Mouse (Mus musculus): ENCODE measurements around the gene Pnpla3. TPM values are rescaled to one million over a fixed set of nuclear protein-coding genes. Genes with fewer than 3 reads are reported as not detected.
A peak's percentile ranks its signal among the peaks of the same experiment; 100 is the strongest.
"Not testable (repeated sequence)": the region's sequence is repeated elsewhere in the genome, so short reads cannot be mapped to it uniquely, and the experiment has no call there.

Pnpla3 gene
- polyA plus RNA-seq, 1 experiment from 2014 or later: not detected

GRCm38 (mm10) chr15:84156158-84156557 lies 11.5 kb upstream of the Pnpla3 start:
- Histone ChIP-seq H3K79me2 (ENCODE audit: inconsistent target) (no peaks in the 10 kb centered on the region), H3K4me3 (ENCODE audit: inconsistent target) (no peak overlapping the region), H3K27ac (no peak overlapping the region), H3K36me3 (ENCODE audit: inconsistent target) (no peaks in the 10 kb centered on the region)
- 77% methylated on average over 2 of the region's 2 CpGs for WGBS (ENCODE audit: missing documents)

- H3K4me3 ChIP-seq (ENCODE audit: inconsistent target); H3K36me3 ChIP-seq (ENCODE audit: inconsistent target); H3K79me2 ChIP-seq (ENCODE audit: inconsistent target); H3K27ac ChIP-seq: not testable (repeated sequence)
- WGBS (ENCODE audit: missing documents): 93% methylated on average over 6 of the region's 6 CpGs
Measured at GRCm38 (mm10) chr15:84157530-84157929, 10.1 kb upstream of the Pnpla3 start.

GRCm38 (mm10) chr15:84161871-84162270 lies 5.8 kb upstream of the Pnpla3 start:
- WGBS (ENCODE audit: missing documents): 89% methylated on average over 6 of the region's 6 CpGs

GRCm38 (mm10) chr15:84166818-84167217 lies 819 bp upstream of the Pnpla3 start:
- 55% methylated on average over 6 of the region's 6 CpGs for WGBS (ENCODE audit: missing documents)
- Histone ChIP-seq H3K4me3 (ENCODE audit: inconsistent target) (no peak overlapping the region), H3K36me3 (ENCODE audit: inconsistent target) (no peaks in the 10 kb centered on the region), H3K27ac (no peak overlapping the region), H3K79me2 (ENCODE audit: inconsistent target) (no peaks in the 10 kb centered on the region)

More at GRCm38 (mm10) chr15:84161871-84162270, 5.8 kb upstream of the Pnpla3 start:
- Histone ChIP-seq H3K36me3 (ENCODE audit: inconsistent target) (no peaks in the 10 kb centered on the region), H3K27ac (no peak overlapping the region), H3K4me3 (ENCODE audit: inconsistent target) (no peak overlapping the region), H3K79me2 (ENCODE audit: inconsistent target) (no peaks in the 10 kb centered on the region)

- no peak overlapping the region for H3K27ac ChIP-seq
- H3K4me3 ChIP-seq (ENCODE audit: inconsistent target): no peak overlapping the region
- no peaks in the 10 kb centered on the region for H3K79me2 ChIP-seq (ENCODE audit: inconsistent target)
- H3K36me3 ChIP-seq (ENCODE audit: inconsistent target): no peaks in the 10 kb centered on the region
- WGBS (ENCODE audit: missing documents): 12% methylated on average over 28 of the region's 28 CpGs
Measured at GRCm38 (mm10) chr15:84168170-84169161, 829 bp downstream of the Pnpla3 start.

- no peaks in the 10 kb centered on the region for H3K36me3 ChIP-seq (ENCODE audit: inconsistent target)
- 90% methylated on average over 1 of the region's 1 CpGs for WGBS (ENCODE audit: missing documents)
- no peak overlapping the region for H3K27ac ChIP-seq
- H3K4me3 ChIP-seq (ENCODE audit: inconsistent target): no peak overlapping the region
- no peaks in the 10 kb centered on the region for H3K79me2 ChIP-seq (ENCODE audit: inconsistent target)
Measured at GRCm38 (mm10) chr15:84169511-84169910, 1.9 kb downstream of the Pnpla3 start.

- 93% methylated on average over 7 of the region's 7 CpGs for WGBS (ENCODE audit: missing documents)
- Histone ChIP-seq H3K27ac (no peak overlapping the region), H3K79me2 (ENCODE audit: inconsistent target) (no peaks in the 10 kb centered on the region), H3K36me3 (ENCODE audit: inconsistent target) (no peaks in the 10 kb centered on the region), H3K4me3 (ENCODE audit: inconsistent target) (no peak overlapping the region)
Measured at GRCm38 (mm10) chr15:84171166-84171565, 3.5 kb downstream of the Pnpla3 start.

GRCm38 (mm10) chr15:84178733-84179132 lies 11.1 kb downstream of the Pnpla3 start:
- no peak overlapping the region for H3K27ac ChIP-seq
- no peaks in the 10 kb centered on the region for H3K36me3 ChIP-seq (ENCODE audit: inconsistent target)
- 73% methylated on average over 9 of the region's 9 CpGs for WGBS (ENCODE audit: missing documents)
- H3K79me2 ChIP-seq (ENCODE audit: inconsistent target): no peaks in the 10 kb centered on the region
- H3K4me3 ChIP-seq (ENCODE audit: inconsistent target): no peak overlapping the region

- 88% methylated on average over 6 of the region's 6 CpGs for WGBS (ENCODE audit: missing documents)
- Histone ChIP-seq H3K79me2 (ENCODE audit: inconsistent target) (no peaks in the 10 kb centered on the region), H3K36me3 (ENCODE audit: inconsistent target) (no peaks in the 10 kb centered on the region), H3K27ac (no peak overlapping the region), H3K4me3 (ENCODE audit: inconsistent target) (no peak overlapping the region)
Measured at GRCm38 (mm10) chr15:84182000-84182399, 14.4 kb downstream of the Pnpla3 start.

GRCm38 (mm10) chr15:84183967-84184366 lies 16.3 kb downstream of the Pnpla3 start:
- H3K27ac ChIP-seq: peak overlapping the region; percentile 69
- no peaks in the 10 kb centered on the region for H3K36me3 ChIP-seq (ENCODE audit: inconsistent target)
- no peaks in the 10 kb centered on the region for H3K79me2 ChIP-seq (ENCODE audit: inconsistent target)
- WGBS (ENCODE audit: missing documents): 0% methylated on average over 1 of the region's 1 CpGs
- H3K4me3 ChIP-seq (ENCODE audit: inconsistent target): no peak overlapping the region

GRCm38 (mm10) chr15:84186196-84186595 lies 18.6 kb downstream of the Pnpla3 start:
- WGBS (ENCODE audit: missing documents): 86% methylated on average over 4 of the region's 4 CpGs
- H3K27ac ChIP-seq: no peak overlapping the region
- H3K36me3 ChIP-seq (ENCODE audit: inconsistent target): no peaks in the 10 kb centered on the region
- H3K79me2 ChIP-seq (ENCODE audit: inconsistent target): no peaks in the 10 kb centered on the region; the same call in 1 of the 2 replicates
- H3K4me3 ChIP-seq (ENCODE audit: inconsistent target): no peak overlapping the region

GRCm38 (mm10) chr15:84188887-84189530 lies 21.4 kb downstream of the Pnpla3 start:
- Histone ChIP-seq H3K36me3 (ENCODE audit: inconsistent target) (no peaks in the 10 kb centered on the region), H3K27ac (no peak overlapping the region), H3K4me3 (ENCODE audit: inconsistent target) (no peak overlapping the region), H3K79me2 (ENCODE audit: inconsistent target) (peaks cover 17% of the 10 kb centered on the region)
- 77% methylated on average over 2 of the region's 2 CpGs for WGBS (ENCODE audit: missing documents)

- Histone ChIP-seq H3K36me3 (ENCODE audit: inconsistent target) (no peaks in the 10 kb centered on the region), H3K4me3 (ENCODE audit: inconsistent target) (no peak overlapping the region), H3K27ac (no peak overlapping the region), H3K79me2 (ENCODE audit: inconsistent target) (peaks cover 26% of the 10 kb centered on the region)
- 68% methylated on average over 3 of the region's 3 CpGs for WGBS (ENCODE audit: missing documents)
Measured at GRCm38 (mm10) chr15:84189881-84190280, 22.2 kb downstream of the Pnpla3 start.

- 4% methylated on average over 9 of the region's 9 CpGs for WGBS (ENCODE audit: missing documents)
- Histone ChIP-seq H3K79me2 (ENCODE audit: inconsistent target) (peaks cover 29% of the 10 kb centered on the region), H3K36me3 (ENCODE audit: inconsistent target) (peaks cover 14% of the 10 kb centered on the region), H3K27ac (peak overlapping the region; percentile 73), H3K4me3 (ENCODE audit: inconsistent target) (peak overlapping the region; percentile 87)
Measured at GRCm38 (mm10) chr15:84191724-84192057, 24.1 kb downstream of the Pnpla3 start.

Measured in macrophage (primary cell).